Mouse (Mus musculus) lung, embryonic 16.5 days (tissue): ENCODE results near the gene Rasip1. TPM values are rescaled to one million over a fixed set of nuclear protein-coding genes. Genes with fewer than 3 reads are reported as not detected.

Experiments used
- ATAC-seq: fragments of 200-750 bp; cut with Nextera tagmentation; 2 replicates; pipeline ENCODE4 v1.8.0; 2017; ENCODE audit warnings: low read depth, mild to moderate bottlenecking, moderate library complexity
- H3K27ac ChIP-seq: fragments of 300-500 bp; sonication (generic); 2 replicates; pipeline ENCODE4 v1.5.1; 2014; ENCODE audit warnings: mild to moderate bottlenecking, control low read depth, low read length
- H3K27me3 ChIP-seq: fragments of 300-500 bp; sonication (generic); 2 replicates; pipeline ENCODE4 v1.6.1; 2014; ENCODE audit warnings: low read depth, low read length, mixed read lengths; ENCODE audit not compliant: control insufficient read depth, insufficient read depth
- H3K36me3 ChIP-seq: fragments of 300-500 bp; sonication (generic); 2 replicates; pipeline ENCODE4 v1.6.1; 2014; ENCODE audit warnings: low read length; ENCODE audit not compliant: control insufficient read depth, insufficient read depth
- H3K4me1 ChIP-seq: fragments of 300-500 bp; sonication (generic); replicated peaks from 2 replicates; pipeline ENCODE4 v1.6.1; 2014; ENCODE audit warnings: low read length, mixed read lengths; ENCODE audit not compliant: control insufficient read depth, insufficient read depth
- H3K4me2 ChIP-seq: fragments of 300-500 bp; sonication (generic); 2 replicates; pipeline ENCODE4 v1.6.1; 2014; ENCODE audit warnings: low read depth, low read length, control low read depth
- H3K4me3 ChIP-seq: fragments of 300-500 bp; sonication (generic); 2 replicates; pipeline ENCODE4 v1.5.1; 2014; ENCODE audit warnings: mild to moderate bottlenecking, low read length, control low read depth
- H3K9ac ChIP-seq: fragments of 300-500 bp; sonication (generic); 2 replicates; pipeline ENCODE4 v1.6.1; 2014; ENCODE audit warnings: low read length, control low read depth
- H3K9me3 ChIP-seq: fragments of 300-500 bp; sonication (generic); 2 replicates; pipeline ENCODE4 v1.6.1; 2016; ENCODE audit warnings: low read length; ENCODE audit not compliant: control insufficient read depth
- WGBS: fragments of 180-500 bp; shearing (Covaris S2); extraction: QIAGEN DNeasy Blood & Tissue Kit; methylation state at CpG from one replicate; pipeline ENCODE4 v1.1.7; 2014; 5-methylcytosine and 5-hydroxymethylcytosine counted together
- polyA plus RNA-seq: library from polyadenylated mRNA; unstranded; fragments of >200 nt; fragmentation: Nextera tagmentation; extraction: Ambion mirVana; gene quantifications from 2 replicates; pipeline ENCODE4 v1.2.1, GENCODE M21; 2015

Gene Rasip1
- polyA plus RNA-seq, 1 experiment from 2014 or later, result 16.4 TPM

DNA sequence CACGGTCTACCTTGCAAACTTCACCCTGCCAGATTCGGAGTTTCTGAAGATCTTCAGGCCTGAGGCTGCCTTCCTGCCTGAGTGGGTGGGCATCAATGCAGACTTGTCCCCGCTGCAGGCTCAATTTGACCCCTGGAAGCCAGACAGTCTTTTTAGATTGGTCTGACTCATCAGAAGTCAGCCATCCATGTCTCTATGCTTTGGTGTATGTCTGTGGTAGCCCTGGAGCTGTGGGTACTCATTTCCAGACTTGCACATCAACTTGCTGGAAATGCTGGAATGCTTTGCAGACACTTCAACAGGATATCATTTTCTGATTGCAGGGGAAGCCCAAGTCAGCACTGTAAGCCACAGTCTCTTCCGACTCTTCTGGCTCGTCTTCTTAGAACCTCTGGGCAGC, 7.7 kb upstream of the Rasip1 start:
- H3K27ac ChIP-seq, result no peak overlapping the region
- no peaks in the 10 kb centered on the region for H3K36me3 ChIP-seq
- ATAC-seq, result no peak
- H3K4me1 ChIP-seq, result no peaks in the 10 kb centered on the region; the same call in 1 of the 2 replicates
- H3K4me2 ChIP-seq, result no peak overlapping the region
- H3K9me3 ChIP-seq, result no peaks in the 10 kb centered on the region
- peaks cover 16% of the 10 kb centered on the region; the same call in 1 of the 2 replicates for H3K27me3 ChIP-seq
- no peak overlapping the region for H3K4me3 ChIP-seq
- H3K9ac ChIP-seq, result no peak overlapping the region
- WGBS, result 82% methylated on average over 5 of the region's 5 CpGs

DNA sequence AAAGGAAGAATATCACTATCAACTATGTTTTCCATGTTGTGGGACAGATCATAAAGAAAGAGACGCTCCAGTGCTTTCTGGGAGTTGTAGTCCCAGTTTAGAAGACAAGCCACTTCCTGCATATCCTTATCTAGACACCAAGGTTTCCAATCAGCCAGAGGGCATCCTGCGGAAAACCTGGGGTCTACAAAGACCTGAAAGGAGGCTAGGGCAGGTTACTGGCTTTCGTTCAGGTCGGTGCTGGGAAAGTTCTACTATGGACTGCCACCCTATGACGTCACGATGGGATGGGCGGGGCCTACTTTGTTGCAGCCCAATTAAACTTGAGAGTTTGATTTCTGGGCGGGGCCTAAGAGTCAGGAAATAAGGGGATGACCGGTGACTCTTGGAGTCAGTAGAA, 5.8 kb upstream of the Rasip1 start, which contains the start of gene Izumo1:
Gene Izumo1, plus strand, starts transcription at position 369 of the 400 bp plus-strand sequence.
- no peaks in the 10 kb centered on the region; the same call in 1 of the 2 replicates for H3K4me1 ChIP-seq
- no peak within 1 kb of the TSS for H3K9ac ChIP-seq
- no peak within 1 kb of the TSS for H3K4me2 ChIP-seq
- H3K9me3 ChIP-seq, result no peaks in the 10 kb centered on the region
- H3K36me3 ChIP-seq, result no peaks in the 10 kb centered on the region
- H3K27ac ChIP-seq, result no peak within 1 kb of the TSS
- peaks cover 12% of the 10 kb centered on the region; the same call in 1 of the 2 replicates for H3K27me3 ChIP-seq
- H3K4me3 ChIP-seq, result peak within 1 kb of the TSS; percentile 4; the same call in 1 of the 2 replicates
- WGBS, result 32% methylated on average over 9 of the region's 9 CpGs
- ATAC-seq, result no peak

DNA sequence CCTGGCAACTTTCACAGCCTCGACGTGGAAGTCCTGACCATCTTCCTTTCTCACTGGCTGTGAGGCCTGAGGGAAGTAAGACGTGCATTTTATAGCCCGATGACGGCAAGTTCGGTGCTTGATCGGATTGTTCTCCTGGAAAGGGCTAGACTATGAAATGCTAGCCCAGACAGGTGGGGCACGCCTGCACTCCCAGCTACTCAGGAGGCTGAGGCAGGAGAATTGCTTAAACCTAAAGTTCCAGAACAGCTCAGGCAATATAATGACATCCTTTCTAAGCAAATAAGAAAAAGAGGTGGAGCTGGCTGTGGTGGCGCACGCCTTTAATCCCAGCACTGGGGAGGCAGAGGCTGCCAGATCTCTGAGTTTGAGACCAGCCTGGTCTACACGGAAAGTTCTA, 3.8 kb upstream of the Rasip1 start:
- Histone ChIP-seq H3K9me3 (no peaks in the 10 kb centered on the region), H3K36me3 (no peaks in the 10 kb centered on the region), H3K27ac (no peak overlapping the region), H3K4me1 (peaks cover 3% of the 10 kb centered on the region; the same call in 1 of the 2 replicates), H3K9ac (no peak overlapping the region), H3K27me3 (peaks cover 9% of the 10 kb centered on the region; the same call in 1 of the 2 replicates), H3K4me3 (no peak overlapping the region), H3K4me2 (no peak overlapping the region)
- ATAC-seq, result no peak
- 94% methylated on average over 11 of the region's 11 CpGs for WGBS

DNA sequence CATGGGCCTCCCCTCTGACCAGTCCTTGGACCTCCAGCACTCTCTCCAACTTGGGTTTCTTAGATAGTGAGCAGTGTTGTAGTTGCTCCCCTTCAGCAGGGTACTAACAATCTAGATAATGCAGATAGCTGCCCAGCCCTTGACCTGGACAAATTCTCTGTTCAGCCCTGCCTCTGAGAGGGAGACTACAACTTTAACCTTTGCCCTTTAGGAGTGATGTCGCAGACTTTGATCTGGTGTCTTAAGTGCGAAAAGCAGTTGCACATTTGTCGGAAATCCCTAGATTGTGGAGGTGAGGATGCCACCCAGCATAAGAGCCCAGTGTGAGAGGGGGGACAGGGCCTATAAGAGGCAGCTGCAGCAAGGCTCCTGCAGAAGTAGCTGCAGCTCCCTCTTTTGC, 2.6 kb upstream of the Rasip1 start:
- Histone ChIP-seq H3K9me3 (no peaks in the 10 kb centered on the region), H3K27me3 (peaks cover 9% of the 10 kb centered on the region; the same call in 1 of the 2 replicates), H3K4me1 (peaks cover 4% of the 10 kb centered on the region; the same call in 1 of the 2 replicates), H3K4me2 (no peak overlapping the region), H3K4me3 (no peak overlapping the region), H3K27ac (no peak overlapping the region), H3K36me3 (no peaks in the 10 kb centered on the region), H3K9ac (no peak overlapping the region)
- no peak for ATAC-seq
- WGBS, result 50% methylated on average over 3 of the region's 3 CpGs

DNA sequence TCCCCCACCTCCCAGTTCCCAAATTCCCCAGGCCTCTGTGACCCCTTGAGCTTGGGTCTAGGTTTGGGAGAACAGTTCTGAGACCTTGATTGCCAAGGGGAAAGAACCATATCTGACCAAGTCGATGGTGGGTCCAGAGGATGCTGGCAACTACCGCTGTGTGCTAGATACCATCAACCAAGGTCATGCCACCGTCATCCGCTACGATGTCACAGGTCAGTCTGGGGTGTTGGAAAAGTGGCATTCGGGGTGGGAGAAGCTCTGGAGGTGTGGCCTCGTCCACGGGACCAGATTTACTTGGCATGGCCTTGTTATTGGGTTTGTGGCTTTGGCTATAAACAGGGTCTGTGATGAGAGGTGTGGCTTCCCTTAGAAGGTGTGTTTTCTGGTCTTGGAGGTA, 1.8 kb upstream of the Rasip1 start:
- Histone ChIP-seq H3K9ac (no peak overlapping the region), H3K36me3 (no peaks in the 10 kb centered on the region), H3K27ac (no peak overlapping the region), H3K4me1 (peaks cover 4% of the 10 kb centered on the region; the same call in 1 of the 2 replicates), H3K9me3 (no peaks in the 10 kb centered on the region), H3K27me3 (peaks cover 9% of the 10 kb centered on the region; the same call in 1 of the 2 replicates), H3K4me3 (no peak overlapping the region), H3K4me2 (no peak overlapping the region)
- ATAC-seq, result no peak
- 85% methylated on average over 8 of the region's 8 CpGs for WGBS

DNA sequence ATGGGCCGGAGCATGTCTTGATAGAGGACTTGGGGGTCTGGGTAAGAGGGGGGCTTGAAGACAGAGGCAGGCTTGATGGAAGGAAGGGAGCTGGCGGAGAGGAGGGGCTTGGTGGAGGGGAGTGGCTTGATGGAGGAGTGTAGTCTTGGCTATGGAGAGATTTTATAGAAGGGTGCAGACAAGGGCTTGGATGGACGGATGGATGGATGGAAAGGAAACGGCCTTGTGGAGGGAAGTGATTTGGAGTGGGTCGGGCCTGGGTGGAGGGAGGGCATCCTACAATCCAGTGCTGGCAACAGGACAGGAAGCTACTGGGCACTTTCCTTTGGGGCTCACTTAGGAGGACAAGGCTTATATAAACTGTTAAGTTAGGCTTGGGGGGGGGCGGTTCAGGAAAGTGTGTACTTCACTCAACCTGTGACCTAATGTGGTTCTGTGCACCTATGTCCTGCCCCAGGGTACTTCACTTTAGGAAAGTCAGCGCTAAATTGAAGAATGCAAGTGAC, 664 bp upstream of the Rasip1 start:
- 0 out of 2 replicates have a peak overlapping the region, but pooled peaks have one; percentile 4 for H3K4me2 ChIP-seq
- peaks cover 4% of the 10 kb centered on the region; the same call in 1 of the 2 replicates for H3K4me1 ChIP-seq
- 75% methylated on average over 7 of the region's 7 CpGs for WGBS
- H3K27me3 ChIP-seq, result peaks cover 9% of the 10 kb centered on the region; the same call in 1 of the 2 replicates
- ATAC-seq, result no peak
- peak overlapping the region; percentile 74 for H3K27ac ChIP-seq
- H3K36me3 ChIP-seq, result no peaks in the 10 kb centered on the region
- H3K9ac ChIP-seq, result peak overlapping the region; percentile 24; the same call in 1 of the 2 replicates
- H3K9me3 ChIP-seq, result no peaks in the 10 kb centered on the region
- 0 out of 2 replicates have a peak overlapping the region, but pooled peaks have one; percentile 6 for H3K4me3 ChIP-seq

DNA sequence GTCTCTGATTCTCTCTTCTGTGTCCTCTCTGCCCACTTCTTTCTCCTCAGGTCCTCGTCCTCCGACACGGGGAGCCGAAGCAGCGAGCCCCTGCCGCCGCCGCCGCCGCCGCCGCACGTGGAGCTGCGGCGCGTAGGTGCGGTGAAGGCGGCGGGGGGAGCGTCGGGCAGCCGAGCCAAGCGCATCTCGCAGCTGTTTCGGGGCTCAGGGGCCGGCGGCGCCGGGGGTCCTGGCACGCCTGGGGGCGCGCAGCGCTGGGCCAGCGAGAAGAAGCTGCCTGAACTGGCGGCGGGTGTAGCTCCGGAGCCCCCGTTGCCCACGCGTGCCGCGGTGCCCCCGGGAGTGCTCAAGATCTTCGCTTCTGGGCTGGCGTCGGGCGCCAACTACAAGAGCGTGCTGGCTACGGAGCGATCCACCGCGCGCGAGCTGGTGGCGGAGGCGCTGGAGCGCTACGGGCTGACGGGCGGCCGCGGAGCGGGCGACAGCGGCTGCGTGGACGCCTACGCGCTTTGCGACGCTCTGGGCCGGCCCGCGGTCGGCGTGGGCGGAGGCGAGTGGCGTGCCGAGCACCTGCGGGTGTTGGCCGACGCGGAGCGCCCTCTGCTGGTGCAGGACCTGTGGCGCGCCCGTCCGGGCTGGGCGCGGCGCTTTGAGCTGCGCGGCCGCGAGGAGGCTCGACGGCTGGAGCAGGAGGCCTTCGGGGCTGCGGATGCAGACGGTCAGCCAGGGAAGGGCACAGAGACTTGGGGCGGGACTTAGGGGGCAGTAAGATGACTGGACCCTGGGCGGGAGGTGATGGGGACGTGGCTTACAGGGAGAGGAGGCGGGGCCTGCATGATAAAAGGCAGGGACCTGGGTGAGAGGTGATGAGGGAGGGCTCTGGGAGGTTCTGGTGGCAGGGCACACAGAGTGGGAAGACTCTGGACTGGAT, 1.3 kb downstream of the Rasip1 start:
- H3K36me3 ChIP-seq, result no peaks in the 10 kb centered on the region
- H3K9ac ChIP-seq, result peak overlapping the region; percentile 80
- H3K4me2 ChIP-seq, result peak overlapping the region; percentile 98
- H3K27me3 ChIP-seq, result peaks cover 9% of the 10 kb centered on the region; the same call in 1 of the 2 replicates
- H3K4me1 ChIP-seq, result peaks cover 13% of the 10 kb centered on the region
- no peaks in the 10 kb centered on the region for H3K9me3 ChIP-seq
- ATAC-seq, result peak; percentile 81
- peak overlapping the region; percentile 63 for H3K4me3 ChIP-seq
- H3K27ac ChIP-seq, result peak overlapping the region; percentile 67
- WGBS, result 1% methylated on average over 90 of the region's 105 CpGs

DNA sequence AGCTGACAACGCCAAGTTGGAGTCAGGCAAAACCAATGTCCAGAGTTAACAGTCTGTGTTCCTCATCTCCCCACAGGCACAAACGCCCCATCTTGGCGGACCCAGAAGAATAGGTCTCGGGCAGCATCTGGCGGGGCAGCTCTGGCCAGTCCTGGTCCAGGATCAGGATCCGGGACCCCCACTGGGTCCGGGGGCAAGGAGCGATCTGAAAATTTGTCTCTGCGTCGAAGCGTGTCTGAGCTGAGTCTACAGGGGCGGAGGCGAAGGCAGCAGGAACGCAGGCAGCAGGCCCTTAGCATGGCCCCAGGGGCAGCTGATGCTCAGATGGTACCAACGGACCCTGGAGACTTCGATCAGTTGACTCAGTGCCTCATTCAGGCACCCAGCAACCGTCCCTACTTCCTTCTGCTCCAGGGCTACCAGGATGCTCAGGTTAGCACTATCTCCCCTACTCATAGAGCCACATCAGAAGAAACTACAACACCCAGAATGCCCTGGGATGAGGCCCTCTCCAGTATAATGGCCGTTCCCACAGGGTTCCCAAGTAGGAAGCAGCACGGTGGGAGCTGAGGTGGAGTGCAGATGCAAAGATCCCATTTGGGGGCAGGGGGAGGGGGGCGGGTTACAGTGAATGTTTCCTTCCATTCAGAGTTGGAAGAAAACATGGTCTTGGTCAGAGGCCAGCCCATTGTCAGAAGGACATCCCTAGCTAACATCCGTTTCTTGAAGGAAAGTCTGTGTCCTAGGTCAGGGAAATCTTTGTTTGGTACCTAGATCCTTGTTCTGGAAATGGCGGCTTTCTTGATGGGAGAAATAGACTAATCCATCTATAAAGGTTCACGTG, 3.0 kb downstream of the Rasip1 start:
- Histone ChIP-seq H3K4me3 (no peak overlapping the region), H3K27ac (0 out of 2 replicates have a peak overlapping the region, but pooled peaks have one; percentile 22), H3K4me1 (peaks cover 16% of the 10 kb centered on the region), H3K9ac (no peak overlapping the region), H3K36me3 (no peaks in the 10 kb centered on the region), H3K4me2 (peak overlapping the region; percentile 6; the same call in 1 of the 2 replicates), H3K9me3 (no peaks in the 10 kb centered on the region), H3K27me3 (peaks cover 9% of the 10 kb centered on the region; the same call in 1 of the 2 replicates)
- peak; percentile 15; the same call in 1 of the 2 replicates for ATAC-seq
- 65% methylated on average over 23 of the region's 23 CpGs for WGBS
